Mouse (Mus musculus) bone marrow, adult 2 months (tissue): ENCODE measurements around the gene Lmcd1.

ENCODE experiments used
- CTCF ChIP-seq: fragments of 200-500 bp; IDR thresholded peaks from 2 replicates; pipeline ENCODE4 v1.5.1; 2011; ENCODE audit warnings: low read length, control low read depth; ENCODE audit not compliant: control insufficient read depth, insufficient read depth
- POLR2A ChIP-seq: fragments of 200-500 bp; IDR thresholded peaks from 2 replicates; pipeline ENCODE4 v1.6.1; 2011; ENCODE audit warnings: low read depth, mild to moderate bottlenecking, control low read depth, low read length, borderline replicate concordance; ENCODE audit not compliant: control insufficient read depth

- TF ChIP-seq POLR2A (no peak), CTCF (no peak)
These were observed 27.9 kb upstream of the Lmcd1 start for GRCm38 (mm10) chr6:112245639-112246038.
